Mouse (Mus musculus) embryonic facial prominence, embryonic 11.5 days (tissue): ENCODE measurements around the gene 1700020A23Rik. TPM values are rescaled to one million over a fixed set of nuclear protein-coding genes. Genes with fewer than 3 reads are reported as not detected.
A peak's percentile ranks its signal among the peaks of the same experiment; 100 is the strongest.

Source experiments
- ATAC-seq: fragments of 200-750 bp; cut with Nextera tagmentation; replicated peaks from 2 replicates; pipeline ENCODE4 v1.8.0; 2017; ENCODE audit warnings: low read depth; ENCODE audit not compliant: insufficient number of reproducible peaks, low FRiP score, low TSS enrichment
- DNase-seq: peaks from one replicate; pipeline ENCODE4 v3.0.0-alpha.2; 2015; ENCODE audit warnings: low spot score
- H3K27ac ChIP-seq: fragments of 300-500 bp; sonication (generic); replicated peaks from 2 replicates; pipeline ENCODE4 v1.5.1; 2014; ENCODE audit warnings: mild to moderate bottlenecking, low read depth, low read length, control low read depth
- H3K27me3 ChIP-seq: fragments of 300-500 bp; sonication (generic); 2 replicates; pipeline ENCODE4 v1.6.1; 2014; ENCODE audit warnings: mild to moderate bottlenecking, low read length, moderate library complexity, mixed read lengths; ENCODE audit not compliant: control insufficient read depth, insufficient read depth
- H3K36me3 ChIP-seq: fragments of 300-500 bp; sonication (generic); replicated peaks from 2 replicates; pipeline ENCODE4 v1.6.1; 2014; ENCODE audit warnings: low read depth, mild to moderate bottlenecking, low read length, moderate library complexity, mixed read lengths; ENCODE audit not compliant: control insufficient read depth, insufficient read depth
- H3K4me1 ChIP-seq: fragments of 300-500 bp; sonication (generic); 2 replicates; pipeline ENCODE4 v1.6.1; 2014; ENCODE audit warnings: low read length, mixed read lengths; ENCODE audit not compliant: control insufficient read depth, insufficient read depth
- H3K4me2 ChIP-seq: fragments of 300-500 bp; sonication (generic); 2 replicates; pipeline ENCODE4 v1.6.1; 2014; ENCODE audit warnings: low read depth, mild to moderate bottlenecking, control low read depth, low read length, moderate library complexity
- H3K4me3 ChIP-seq: fragments of 300-500 bp; sonication (generic); 2 replicates; pipeline ENCODE4 v1.5.1; 2014; ENCODE audit warnings: low read depth, low read length, control low read depth
- H3K9ac ChIP-seq: fragments of 300-500 bp; sonication (generic); replicated peaks from 2 replicates; pipeline ENCODE4 v1.6.1; 2014; ENCODE audit warnings: mild to moderate bottlenecking, control low read depth, low read length
- H3K9me3 ChIP-seq: fragments of 300-500 bp; sonication (generic); replicated peaks from 2 replicates; pipeline ENCODE4 v1.6.1; 2016; ENCODE audit warnings: mild to moderate bottlenecking, low read length, inconsistent platforms, mixed read lengths; ENCODE audit not compliant: control insufficient read depth
- WGBS: fragments of 180-500 bp; shearing (Covaris S2); extraction: QIAGEN DNeasy Blood & Tissue Kit; methylation state at CpG from one replicate; pipeline ENCODE4 v1.1.7; 2014; 5-methylcytosine and 5-hydroxymethylcytosine counted together
- polyA plus RNA-seq: library from polyadenylated mRNA; unstranded; fragments of >200 nt; fragmentation: Nextera tagmentation; extraction: Ambion mirVana; gene quantifications from 2 replicates; pipeline ENCODE4 v1.2.1, GENCODE M21; 2014

The 1700020A23Rik gene
- polyA plus RNA-seq, 1 experiment from 2014 or later = not detected

GRCm38 (mm10) chr2:130414094-130414856 lies 9.2 kb downstream of the 1700020A23Rik start:
- Histone ChIP-seq H3K9me3 (no peaks in the 10 kb centered on the region), H3K27me3 (no peaks in the 10 kb centered on the region), H3K36me3 (no peaks in the 10 kb centered on the region), H3K27ac (no peak overlapping the region), H3K4me3 (no peak overlapping the region), H3K4me1 (no peaks in the 10 kb centered on the region; the same call in 1 of the 2 replicates), H3K4me2 (no peak overlapping the region), H3K9ac (no peak overlapping the region)
- ATAC-seq (no peak), DNase-seq (peak; percentile 9)
- 73% methylated on average over 6 of the region's 6 CpGs for WGBS

- 97% methylated on average over 26 of the region's 26 CpGs for WGBS
- Histone ChIP-seq H3K4me3 (no peak overlapping the region), H3K36me3 (0 out of 2 replicates have a peak, but pooled peaks cover 2% of the 10 kb centered on the region), H3K4me2 (no peak overlapping the region), H3K9me3 (no peaks in the 10 kb centered on the region), H3K9ac (no peak overlapping the region), H3K27me3 (no peaks in the 10 kb centered on the region), H3K4me1 (no peaks in the 10 kb centered on the region), H3K27ac (no peak overlapping the region)
- ATAC-seq = no peak
- no peak for DNase-seq
These were observed 16.9 kb downstream of the 1700020A23Rik start for GRCm38 (mm10) chr2:130421781-130422620.

- Histone ChIP-seq H3K27me3 (no peaks in the 10 kb centered on the region), H3K4me1 (no peaks in the 10 kb centered on the region), H3K4me2 (peak overlapping the region; percentile 88), H3K27ac (peak overlapping the region; percentile 77), H3K4me3 (peak overlapping the region; percentile 74), H3K36me3 (0 out of 2 replicates have a peak, but pooled peaks cover 2% of the 10 kb centered on the region), H3K9me3 (no peaks in the 10 kb centered on the region), H3K9ac (peak overlapping the region; percentile 75)
- peak; percentile 81 for DNase-seq
- WGBS = 18% methylated on average over 49 of the region's 49 CpGs
- ATAC-seq = peak; percentile 63
These were observed 18.5 kb downstream of the 1700020A23Rik start for GRCm38 (mm10) chr2:130423397-130424125.

- H3K4me2 ChIP-seq = peak within 1 kb of the TSS; percentile 88
- under 1% methylated on average over 58 of the region's 58 CpGs for WGBS
- peak within 1 kb of the TSS; percentile 74 for H3K4me3 ChIP-seq
- peak within 1 kb of the TSS; percentile 77 for H3K27ac ChIP-seq
- H3K27me3 ChIP-seq = no peaks in the 10 kb centered on the region
- peak within 1 kb of the TSS; percentile 75 for H3K9ac ChIP-seq
- H3K4me1 ChIP-seq = no peaks in the 10 kb centered on the region
- no peaks in the 10 kb centered on the region for H3K9me3 ChIP-seq
- ATAC-seq (peak; percentile 93), DNase-seq (peak; percentile 96)
- 0 out of 2 replicates have a peak, but pooled peaks cover 2% of the 10 kb centered on the region for H3K36me3 ChIP-seq
These were observed 19.2 kb downstream of the 1700020A23Rik start, which contains the start of the genes Vps16 and Pced1a for GRCm38 (mm10) chr2:130424126-130424853. TSS of gene Vps16 (plus strand) at chr2:130424339. TSS of gene Pced1a (minus strand) at chr2:130424701.

- no peak for ATAC-seq
- 58% methylated on average over 5 of the region's 5 CpGs for WGBS
- no peak overlapping the region for H3K27ac ChIP-seq
These were observed 20.1 kb downstream of the 1700020A23Rik start for GRCm38 (mm10) chr2:130425112-130425511.

GRCm38 (mm10) chr2:130429851-130430250 lies 24.8 kb downstream of the 1700020A23Rik start:
- H3K9me3 ChIP-seq = no peaks in the 10 kb centered on the region
- DNase-seq = no peak
- no peaks in the 10 kb centered on the region; the same call in 1 of the 2 replicates for H3K36me3 ChIP-seq
- no peak overlapping the region for H3K4me2 ChIP-seq
- H3K27me3 ChIP-seq = no peaks in the 10 kb centered on the region
- no peaks in the 10 kb centered on the region for H3K4me1 ChIP-seq
- WGBS = 66% methylated on average over 2 of the region's 2 CpGs
- no peak overlapping the region for H3K4me3 ChIP-seq
- ATAC-seq = no peak
- no peak overlapping the region for H3K9ac ChIP-seq
- no peak overlapping the region for H3K27ac ChIP-seq

More at GRCm38 (mm10) chr2:130425112-130425511, 20.1 kb downstream of the 1700020A23Rik start:
- peak overlapping the region; percentile 88 for H3K4me2 ChIP-seq
- no peaks in the 10 kb centered on the region for H3K36me3 ChIP-seq
- peak overlapping the region; percentile 75 for H3K9ac ChIP-seq
- no peaks in the 10 kb centered on the region for H3K9me3 ChIP-seq
- peak overlapping the region; percentile 74 for H3K4me3 ChIP-seq
- no peaks in the 10 kb centered on the region for H3K4me1 ChIP-seq
- no peaks in the 10 kb centered on the region for H3K27me3 ChIP-seq
- no peak for DNase-seq

- Histone ChIP-seq H3K4me2 (no peak overlapping the region), H3K9ac (no peak overlapping the region), H3K27me3 (no peaks in the 10 kb centered on the region), H3K4me1 (no peaks in the 10 kb centered on the region), H3K4me3 (no peak overlapping the region), H3K9me3 (no peaks in the 10 kb centered on the region), H3K27ac (no peak overlapping the region), H3K36me3 (no peaks in the 10 kb centered on the region; the same call in 1 of the 2 replicates)
- DNase-seq (no peak), ATAC-seq (no peak)
- 84% methylated on average over 3 of the region's 3 CpGs for WGBS
These were observed 25.4 kb downstream of the 1700020A23Rik start for GRCm38 (mm10) chr2:130430484-130430883.
